Mouse (Mus musculus) intestine, embryonic 16.5 days (tissue): ENCODE measurements at regions not wholly inside any gene's neighbourhood (a gene's known extent, or its start where the extent isn't known, plus 50 kb on each side); places are given as distances from the start of the nearest gene placed in this dataset.

Experiments used
- ATAC-seq: fragments of 200-750 bp; cut with Nextera tagmentation; 2 replicates; pipeline ENCODE4 v1.8.0; 2017; ENCODE audit warnings: moderate TSS enrichment, moderate library complexity
- H3K27ac ChIP-seq: fragments of 300-500 bp; sonication (generic); 2 replicates; pipeline ENCODE4 v1.5.1; 2014; ENCODE audit warnings: mild to moderate bottlenecking, low read length
- H3K27me3 ChIP-seq: fragments of 300-500 bp; sonication (generic); replicated peaks from 2 replicates; pipeline ENCODE4 v1.6.1; 2014; ENCODE audit warnings: low read length, control low read depth, mixed read lengths; ENCODE audit not compliant: control insufficient read depth, insufficient read depth
- H3K36me3 ChIP-seq: fragments of 300-500 bp; sonication (generic); 2 replicates; pipeline ENCODE4 v1.6.1; 2014; ENCODE audit warnings: low read length, control low read depth; ENCODE audit not compliant: control insufficient read depth, insufficient read depth
- H3K4me1 ChIP-seq: fragments of 300-500 bp; sonication (generic); 2 replicates; pipeline ENCODE4 v1.6.1; 2014; ENCODE audit warnings: low read length, control low read depth, mixed read lengths; ENCODE audit not compliant: control insufficient read depth, insufficient read depth
- H3K4me2 ChIP-seq: fragments of 300-500 bp; sonication (generic); 2 replicates; pipeline ENCODE4 v1.6.1; 2014; ENCODE audit warnings: low read depth, low read length, control low read depth
- H3K4me3 ChIP-seq: fragments of 300-500 bp; sonication (generic); 2 replicates; pipeline ENCODE4 v1.5.1; 2014; ENCODE audit warnings: mild to moderate bottlenecking, low read length
- H3K9ac ChIP-seq: fragments of 300-500 bp; sonication (generic); 2 replicates; pipeline ENCODE4 v1.6.1; 2014; ENCODE audit warnings: low read depth, low read length
- H3K9me3 ChIP-seq: fragments of 300-500 bp; sonication (generic); 2 replicates; pipeline ENCODE4 v1.6.1; 2016; ENCODE audit warnings: low read length, control low read depth; ENCODE audit not compliant: control insufficient read depth
- WGBS: fragments of 180-500 bp; shearing (Covaris S2); extraction: QIAGEN DNeasy Blood & Tissue Kit; methylation state at CpG from one replicate; pipeline ENCODE4 v1.1.7; 2014; 5-methylcytosine and 5-hydroxymethylcytosine counted together

- no peak overlapping the region for H3K27ac ChIP-seq
- ATAC-seq = no peak
- no peak overlapping the region for H3K4me2 ChIP-seq
- 78% methylated on average over 3 of the region's 3 CpGs for WGBS
- no peak overlapping the region for H3K4me3 ChIP-seq
- no peaks in the 10 kb centered on the region for H3K4me1 ChIP-seq
- H3K9ac ChIP-seq = no peak overlapping the region
- H3K9me3 ChIP-seq = no peaks in the 10 kb centered on the region
- no peaks in the 10 kb centered on the region for H3K27me3 ChIP-seq
- no peaks in the 10 kb centered on the region for H3K36me3 ChIP-seq
Measured at GRCm38 (mm10) chr3:52158788-52159260, 53.9 kb upstream of the Maml3 start.

- 59% methylated on average over 3 of the region's 3 CpGs for WGBS
- H3K4me1 ChIP-seq = no peaks in the 10 kb centered on the region
- H3K4me2 ChIP-seq = no peak overlapping the region
- H3K4me3 ChIP-seq = no peak overlapping the region
- no peaks in the 10 kb centered on the region for H3K36me3 ChIP-seq
- ATAC-seq = no peak
- no peaks in the 10 kb centered on the region for H3K9me3 ChIP-seq
- H3K9ac ChIP-seq = no peak overlapping the region
- no peak overlapping the region for H3K27ac ChIP-seq
- no peaks in the 10 kb centered on the region for H3K27me3 ChIP-seq
Measured at GRCm38 (mm10) chr3:52161688-52162087, 56.8 kb upstream of the Maml3 start.

- Histone ChIP-seq H3K4me3 (no peak overlapping the region), H3K27me3 (no peaks in the 10 kb centered on the region), H3K9me3 (no peaks in the 10 kb centered on the region), H3K27ac (no peak overlapping the region), H3K4me1 (no peaks in the 10 kb centered on the region), H3K9ac (no peak overlapping the region), H3K4me2 (no peak overlapping the region), H3K36me3 (no peaks in the 10 kb centered on the region)
- WGBS = 66% methylated on average over 16 of the region's 16 CpGs
- no peak for ATAC-seq
Measured at GRCm38 (mm10) chr3:52163990-52164389, 59.1 kb upstream of the Maml3 start.

- H3K4me3 ChIP-seq = no peak overlapping the region
- H3K27ac ChIP-seq = no peak overlapping the region
- H3K36me3 ChIP-seq = no peaks in the 10 kb centered on the region
- no peak overlapping the region for H3K4me2 ChIP-seq
- H3K9me3 ChIP-seq = no peaks in the 10 kb centered on the region
- ATAC-seq = no peak
- 95% methylated on average over 7 of the region's 7 CpGs for WGBS
- no peaks in the 10 kb centered on the region for H3K27me3 ChIP-seq
- H3K4me1 ChIP-seq = no peaks in the 10 kb centered on the region
- no peak overlapping the region for H3K9ac ChIP-seq
Measured at GRCm38 (mm10) chr3:52167420-52167819, 62.5 kb upstream of the Maml3 start.

- ATAC-seq = no peak
- Histone ChIP-seq H3K36me3 (no peaks in the 10 kb centered on the region), H3K4me3 (no peak overlapping the region), H3K4me2 (no peak overlapping the region), H3K9ac (no peak overlapping the region), H3K27ac (no peak overlapping the region), H3K27me3 (no peaks in the 10 kb centered on the region), H3K4me1 (no peaks in the 10 kb centered on the region), H3K9me3 (no peaks in the 10 kb centered on the region)
- WGBS = 87% methylated on average over 7 of the region's 7 CpGs
Measured at GRCm38 (mm10) chr3:52170847-52171246, 66.0 kb upstream of the Maml3 start.

- Histone ChIP-seq H3K4me3 (no peak overlapping the region), H3K27me3 (no peaks in the 10 kb centered on the region), H3K4me1 (no peaks in the 10 kb centered on the region), H3K4me2 (no peak overlapping the region), H3K9me3 (no peaks in the 10 kb centered on the region), H3K27ac (no peak overlapping the region), H3K36me3 (no peaks in the 10 kb centered on the region), H3K9ac (no peak overlapping the region)
- peak; percentile 81 for ATAC-seq
- 60% methylated on average over 5 of the region's 5 CpGs for WGBS
Measured at GRCm38 (mm10) chr3:52171303-52171702, 66.4 kb upstream of the Maml3 start.

GRCm38 (mm10) chr3:52173490-52173889 is 68.6 kb upstream of the Maml3 start:
- H3K4me2 ChIP-seq = no peak overlapping the region
- H3K9ac ChIP-seq = no peak overlapping the region
- H3K36me3 ChIP-seq = no peaks in the 10 kb centered on the region
- no peak for ATAC-seq
- WGBS = 69% methylated on average over 1 of the region's 1 CpGs
- no peak overlapping the region for H3K4me3 ChIP-seq
- no peaks in the 10 kb centered on the region for H3K9me3 ChIP-seq
- no peak overlapping the region for H3K27ac ChIP-seq
- H3K27me3 ChIP-seq = no peaks in the 10 kb centered on the region
- peaks cover under 1% of the 10 kb centered on the region; the same call in 1 of the 2 replicates for H3K4me1 ChIP-seq

- Histone ChIP-seq H3K4me3 (no peak overlapping the region), H3K4me1 (peaks cover 25% of the 10 kb centered on the region), H3K9me3 (no peaks in the 10 kb centered on the region), H3K27me3 (no peaks in the 10 kb centered on the region), H3K9ac (no peak overlapping the region), H3K36me3 (no peaks in the 10 kb centered on the region), H3K27ac (no peak overlapping the region), H3K4me2 (no peak overlapping the region)
- 60% methylated on average over 8 of the region's 8 CpGs for WGBS
- ATAC-seq = no peak
Measured at GRCm38 (mm10) chr3:52176108-52176507, 71.2 kb upstream of the Maml3 start.

GRCm38 (mm10) chr3:52178851-52179250 is 74.0 kb upstream of the Maml3 start:
- Histone ChIP-seq H3K9me3 (no peaks in the 10 kb centered on the region), H3K36me3 (no peaks in the 10 kb centered on the region), H3K4me2 (no peak overlapping the region), H3K9ac (peak overlapping the region; percentile 39; the same call in 1 of the 2 replicates), H3K4me3 (no peak overlapping the region), H3K27me3 (no peaks in the 10 kb centered on the region), H3K4me1 (peaks cover 25% of the 10 kb centered on the region), H3K27ac (peak overlapping the region; percentile 87; the same call in 1 of the 2 replicates)
- ATAC-seq = no peak
- 66% methylated on average over 9 of the region's 9 CpGs for WGBS

- H3K9ac ChIP-seq = peak overlapping the region; percentile 50
- peak overlapping the region; percentile 13; the same call in 1 of the 2 replicates for H3K4me2 ChIP-seq
- H3K9me3 ChIP-seq = no peaks in the 10 kb centered on the region
- 10% methylated on average over 12 of the region's 12 CpGs for WGBS
- H3K4me3 ChIP-seq = no peak overlapping the region
- peak overlapping the region; percentile 87 for H3K27ac ChIP-seq
- ATAC-seq = peak; percentile 82
- H3K27me3 ChIP-seq = no peaks in the 10 kb centered on the region
- no peaks in the 10 kb centered on the region for H3K36me3 ChIP-seq
- peaks cover 25% of the 10 kb centered on the region for H3K4me1 ChIP-seq
Measured at GRCm38 (mm10) chr3:52179686-52180085, 74.8 kb upstream of the Maml3 start.
